Mouse (Mus musculus) forebrain, embryonic 12.5 days (tissue): ENCODE results near the gene Ccdc85b. TPM values are rescaled to one million over a fixed set of nuclear protein-coding genes. Genes with fewer than 3 reads are reported as not detected.

Source experiments
- ATAC-seq: fragments of 200-750 bp; cut with Nextera tagmentation; 2 replicates; pipeline ENCODE4 v1.8.0; 2017; ENCODE audit warnings: moderate TSS enrichment; ENCODE audit not compliant: low FRiP score
- H3K27ac ChIP-seq: fragments of 300-500 bp; sonication (generic); 2 replicates; pipeline ENCODE4 v1.5.1; 2016; ENCODE audit warnings: mild to moderate bottlenecking
- H3K27me3 ChIP-seq: fragments of 300-500 bp; sonication (generic); 2 replicates; pipeline ENCODE4 v1.6.1; 2016; ENCODE audit warnings: mild to moderate bottlenecking
- H3K36me3 ChIP-seq: fragments of 300-500 bp; sonication (generic); replicated peaks from 2 replicates; pipeline ENCODE4 v1.6.1; 2016; ENCODE audit warnings: mild to moderate bottlenecking
- H3K4me1 ChIP-seq: fragments of 300-500 bp; sonication (generic); 2 replicates; pipeline ENCODE4 v1.6.1; 2016
- H3K4me2 ChIP-seq: fragments of 300-500 bp; sonication (generic); 2 replicates; pipeline ENCODE4 v1.6.1; 2016; ENCODE audit warnings: mild to moderate bottlenecking, moderate library complexity
- H3K4me3 ChIP-seq: fragments of 300-500 bp; sonication (generic); replicated peaks from 2 replicates; pipeline ENCODE4 v1.5.1; 2016; ENCODE audit warnings: mild to moderate bottlenecking
- H3K9ac ChIP-seq: fragments of 300-500 bp; sonication (generic); 2 replicates; pipeline ENCODE4 v1.6.1; 2016; ENCODE audit warnings: mild to moderate bottlenecking
- H3K9me3 ChIP-seq: fragments of 300-500 bp; sonication (generic); 2 replicates; pipeline ENCODE4 v1.6.1; 2016
- WGBS: fragments of 180-500 bp; shearing (Covaris S2); methylation state at CpG from one replicate; pipeline ENCODE4 v1.1.7; 2016; 5-methylcytosine and 5-hydroxymethylcytosine counted together
- polyA plus RNA-seq: library from polyadenylated mRNA; unstranded; fragments of >200 nt; fragmentation: Nextera tagmentation; extraction: Ambion mirVana; gene quantifications from 2 replicates; pipeline ENCODE4 v1.2.1, GENCODE M21; 2016

The Ccdc85b gene
- polyA plus RNA-seq, 1 experiment from 2014 or later = 9.0 TPM

GRCm38 (mm10) chr19:5488878-5489571, 31.3 kb upstream of the Ccdc85b start:
- Histone ChIP-seq H3K27me3 (no peaks in the 10 kb centered on the region), H3K9me3 (no peaks in the 10 kb centered on the region), H3K4me3 (peak overlapping the region; percentile 42), H3K4me1 (peaks cover 46% of the 10 kb centered on the region), H3K27ac (peak overlapping the region; percentile 100), H3K36me3 (peaks cover 42% of the 10 kb centered on the region), H3K9ac (peak overlapping the region; percentile 53), H3K4me2 (peak overlapping the region; percentile 79)
- peak; percentile 79 for ATAC-seq
- under 1% methylated on average over 26 of the region's 26 CpGs for WGBS

- peak within 1 kb of the TSS; percentile 42 for H3K4me3 ChIP-seq
- whole genome bisulfite sequencing = under 1% methylated on average over 39 of the region's 39 CpGs
- H3K4me2 ChIP-seq = peak within 1 kb of the TSS; percentile 79
- peak within 1 kb of the TSS; percentile 100 for H3K27ac ChIP-seq
- H3K4me1 ChIP-seq = peaks cover 43% of the 10 kb centered on the region
- no peaks in the 10 kb centered on the region for H3K27me3 ChIP-seq
- H3K9me3 ChIP-seq = no peaks in the 10 kb centered on the region
- H3K36me3 ChIP-seq = peaks cover 42% of the 10 kb centered on the region
- peak; percentile 51 for ATAC-seq
- peak within 1 kb of the TSS; percentile 53 for H3K9ac ChIP-seq
Observed at GRCm38 (mm10) chr19:5487768-5488550, 30.3 kb upstream of the Ccdc85b start, which contains the start of gene Mus81. Gene Mus81 (minus strand): TSS chr19:5488402.

- no peak for ATAC-seq
- 92% methylated on average over 4 of the region's 4 CpGs for WGBS
- Histone ChIP-seq H3K4me3 (no peak overlapping the region), H3K9me3 (no peaks in the 10 kb centered on the region), H3K27me3 (no peaks in the 10 kb centered on the region), H3K36me3 (peaks cover 44% of the 10 kb centered on the region), H3K9ac (0 out of 2 replicates have a peak overlapping the region, but pooled peaks have one; percentile 53), H3K4me1 (peaks cover 32% of the 10 kb centered on the region), H3K4me2 (peak overlapping the region; percentile 79; the same call in 1 of the 2 replicates), H3K27ac (no peak overlapping the region)
Observed at GRCm38 (mm10) chr19:5486771-5487170, 29.1 kb upstream of the Ccdc85b start.

DNA sequence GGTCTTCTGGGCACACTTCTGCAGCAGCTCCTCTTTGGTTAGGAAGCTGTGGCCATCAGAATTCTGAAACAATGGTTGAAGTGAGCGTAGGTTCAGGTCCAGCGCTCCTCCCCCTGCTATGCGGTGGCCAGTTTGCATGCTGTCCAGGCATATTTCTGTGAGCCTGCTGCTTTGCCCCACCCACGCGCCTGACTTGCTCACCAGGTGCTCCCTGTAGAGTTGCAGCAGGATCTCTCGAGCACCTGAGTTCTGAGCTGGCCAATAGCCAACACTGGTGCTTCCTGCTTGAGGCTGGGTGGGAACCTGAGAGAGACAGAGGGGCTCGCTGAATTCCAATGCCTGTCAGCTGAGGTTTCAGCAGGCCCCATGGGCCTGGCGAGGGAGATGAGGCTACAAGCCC, 28.6 kb upstream of the Ccdc85b start:
- Histone ChIP-seq H3K36me3 (peaks cover 49% of the 10 kb centered on the region), H3K9ac (no peak overlapping the region), H3K27ac (no peak overlapping the region), H3K27me3 (no peaks in the 10 kb centered on the region), H3K9me3 (no peaks in the 10 kb centered on the region), H3K4me3 (0 out of 2 replicates have a peak overlapping the region, but pooled peaks have one; percentile 4), H3K4me2 (no peak overlapping the region), H3K4me1 (peaks cover 29% of the 10 kb centered on the region)
- no peak for ATAC-seq
- WGBS = 88% methylated on average over 8 of the region's 8 CpGs

DNA sequence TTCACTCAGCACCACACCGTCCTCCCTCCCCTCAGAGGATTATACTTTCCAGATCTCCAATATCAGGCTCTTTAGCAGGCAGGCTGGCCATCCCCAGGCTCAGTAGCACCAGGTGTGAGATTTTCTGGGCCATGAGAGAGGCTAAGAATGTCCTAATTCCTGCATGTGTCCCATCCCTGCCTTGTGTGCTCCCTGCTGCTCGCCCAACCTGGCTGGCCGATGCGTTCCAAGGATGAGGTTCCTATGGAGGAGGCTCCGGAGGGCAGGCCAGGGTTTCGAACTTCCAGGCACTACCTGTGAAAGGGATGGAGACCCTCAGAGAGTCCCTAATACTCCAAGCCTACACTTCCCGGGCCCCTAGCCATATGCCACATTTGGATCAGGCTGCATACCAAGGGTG, 28.1 kb upstream of the Ccdc85b start:
- no peaks in the 10 kb centered on the region for H3K9me3 ChIP-seq
- ATAC-seq = no peak
- no peak overlapping the region for H3K27ac ChIP-seq
- no peak overlapping the region for H3K4me2 ChIP-seq
- peaks cover 52% of the 10 kb centered on the region for H3K36me3 ChIP-seq
- 92% methylated on average over 7 of the region's 7 CpGs for WGBS
- peaks cover 29% of the 10 kb centered on the region for H3K4me1 ChIP-seq
- no peak overlapping the region for H3K9ac ChIP-seq
- no peaks in the 10 kb centered on the region for H3K27me3 ChIP-seq
- H3K4me3 ChIP-seq = no peak overlapping the region

DNA sequence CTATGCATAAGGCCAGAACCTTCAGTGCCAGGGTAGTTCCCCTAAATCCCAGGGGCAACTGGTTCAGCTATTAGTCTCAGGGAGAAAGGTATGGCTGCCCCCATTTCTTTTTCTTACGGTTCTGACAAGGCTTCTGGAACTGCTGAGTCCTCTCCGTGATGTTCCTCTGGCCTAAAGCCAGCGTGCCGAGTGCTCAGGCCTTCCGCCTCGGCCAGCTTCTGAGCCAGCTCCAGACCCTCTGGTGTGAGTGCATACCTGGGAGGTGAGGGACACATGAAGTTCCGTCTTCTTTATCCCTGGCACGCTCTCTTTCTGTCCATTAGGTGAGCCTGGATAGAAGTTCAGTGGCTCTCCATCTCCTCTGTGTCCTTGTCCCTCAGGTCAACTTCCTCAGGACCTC, 27.7 kb upstream of the Ccdc85b start:
- Histone ChIP-seq H3K4me3 (no peak overlapping the region), H3K27ac (no peak overlapping the region), H3K4me1 (peaks cover 29% of the 10 kb centered on the region), H3K27me3 (no peaks in the 10 kb centered on the region), H3K9me3 (no peaks in the 10 kb centered on the region), H3K4me2 (no peak overlapping the region), H3K9ac (no peak overlapping the region), H3K36me3 (peaks cover 52% of the 10 kb centered on the region)
- 92% methylated on average over 8 of the region's 8 CpGs for WGBS
- no peak for ATAC-seq

DNA sequence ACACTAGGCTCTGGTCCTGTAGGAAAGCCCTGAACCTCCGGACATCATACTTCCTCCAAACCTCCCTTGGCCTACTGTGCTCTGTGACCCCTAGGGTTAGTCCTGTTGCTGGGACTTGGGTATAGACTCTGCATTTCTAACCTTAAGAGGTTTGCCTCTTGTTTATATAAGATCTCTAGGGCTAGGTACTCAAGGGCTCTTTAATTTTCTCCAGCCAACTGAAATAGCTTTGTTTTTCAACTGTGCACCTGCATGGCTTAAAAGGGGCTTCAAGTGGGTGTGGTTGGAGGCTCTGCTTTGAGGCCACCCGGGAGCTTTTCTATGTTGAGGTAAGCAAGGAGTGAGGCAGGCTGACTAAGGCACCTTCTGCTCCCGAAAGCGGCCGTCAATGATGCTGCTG, 26.8 kb upstream of the Ccdc85b start:
- H3K27ac ChIP-seq = no peak overlapping the region
- H3K4me2 ChIP-seq = no peak overlapping the region
- no peak for ATAC-seq
- no peaks in the 10 kb centered on the region for H3K9me3 ChIP-seq
- H3K27me3 ChIP-seq = no peaks in the 10 kb centered on the region
- whole genome bisulfite sequencing = 89% methylated on average over 5 of the region's 5 CpGs
- peaks cover 52% of the 10 kb centered on the region for H3K36me3 ChIP-seq
- H3K4me3 ChIP-seq = no peak overlapping the region
- no peak overlapping the region for H3K9ac ChIP-seq
- peaks cover 25% of the 10 kb centered on the region for H3K4me1 ChIP-seq

- peaks cover 52% of the 10 kb centered on the region for H3K36me3 ChIP-seq
Observed at GRCm38 (mm10) chr19:5483386-5484359, 26.0 kb upstream of the Ccdc85b start.

GRCm38 (mm10) chr19:5481398-5481797, 23.7 kb upstream of the Ccdc85b start:
- Histone ChIP-seq H3K36me3 (peaks cover 52% of the 10 kb centered on the region), H3K9me3 (no peaks in the 10 kb centered on the region), H3K4me3 (no peak overlapping the region), H3K4me1 (peaks cover 2% of the 10 kb centered on the region; the same call in 1 of the 2 replicates), H3K27me3 (no peaks in the 10 kb centered on the region), H3K27ac (no peak overlapping the region), H3K9ac (no peak overlapping the region), H3K4me2 (no peak overlapping the region)
- no peak for ATAC-seq
- 93% methylated on average over 10 of the region's 10 CpGs for WGBS

More at GRCm38 (mm10) chr19:5483386-5484359, 26.0 kb upstream of the Ccdc85b start:
- Histone ChIP-seq H3K9me3 (no peaks in the 10 kb centered on the region), H3K27ac (no peak overlapping the region), H3K4me3 (no peak overlapping the region), H3K4me2 (no peak overlapping the region), H3K9ac (no peak overlapping the region), H3K4me1 (peaks cover 21% of the 10 kb centered on the region), H3K27me3 (no peaks in the 10 kb centered on the region)
- WGBS = 95% methylated on average over 19 of the region's 19 CpGs
- ATAC-seq = no peak

GRCm38 (mm10) chr19:5480016-5480415, 22.3 kb upstream of the Ccdc85b start:
- Histone ChIP-seq H3K27me3 (no peaks in the 10 kb centered on the region), H3K4me2 (no peak overlapping the region), H3K27ac (no peak overlapping the region), H3K36me3 (peaks cover 39% of the 10 kb centered on the region), H3K9me3 (no peaks in the 10 kb centered on the region), H3K9ac (no peak overlapping the region), H3K4me1 (peaks cover 11% of the 10 kb centered on the region), H3K4me3 (no peak overlapping the region)
- no peak for ATAC-seq
- 92% methylated on average over 10 of the region's 10 CpGs for WGBS

DNA sequence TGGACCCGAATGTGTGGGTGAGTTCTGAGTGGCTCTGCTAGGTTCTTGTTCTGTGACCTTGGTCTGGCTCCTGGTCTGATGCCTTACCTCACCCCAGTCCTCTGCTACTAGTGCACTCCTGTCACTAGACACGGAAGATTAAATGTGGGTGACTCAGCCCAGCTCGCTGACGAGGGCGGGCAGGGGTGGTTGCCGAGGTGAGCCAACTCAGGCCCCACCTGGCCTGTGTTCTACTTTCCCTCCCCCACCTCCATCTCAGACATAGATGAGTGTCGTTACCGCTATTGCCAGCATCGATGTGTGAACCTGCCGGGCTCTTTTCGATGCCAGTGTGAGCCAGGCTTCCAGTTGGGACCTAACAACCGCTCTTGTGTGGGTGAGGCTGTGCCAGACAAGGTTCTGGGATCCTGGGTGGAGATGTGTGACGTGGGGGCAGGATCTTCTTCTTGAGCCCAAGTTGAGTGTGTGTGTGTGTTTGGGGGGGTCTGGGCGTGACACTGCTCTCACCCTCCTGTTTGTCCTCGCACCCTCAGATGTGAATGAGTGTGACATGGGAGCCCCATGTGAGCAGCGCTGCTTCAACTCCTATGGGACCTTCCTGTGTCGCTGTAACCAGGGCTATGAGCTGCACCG, 20.1 kb upstream of the Ccdc85b start:
- no peak for ATAC-seq
- H3K27me3 ChIP-seq = no peaks in the 10 kb centered on the region
- H3K9me3 ChIP-seq = no peaks in the 10 kb centered on the region
- H3K27ac ChIP-seq = no peak overlapping the region
- whole genome bisulfite sequencing = 89% methylated on average over 18 of the region's 18 CpGs
- H3K4me3 ChIP-seq = no peak overlapping the region
- peaks cover 17% of the 10 kb centered on the region for H3K36me3 ChIP-seq
- H3K4me1 ChIP-seq = peaks cover 26% of the 10 kb centered on the region
- no peak overlapping the region for H3K9ac ChIP-seq
- H3K4me2 ChIP-seq = no peak overlapping the region; the same call in 1 of the 2 replicates
